Mouse (Mus musculus) embryonic facial prominence, embryonic 15.5 days (tissue): ENCODE data around the gene Tmprss15. TPM values are rescaled to one million over a fixed set of nuclear protein-coding genes. Genes with fewer than 3 reads are reported as not detected.

Source experiments
- polyA plus RNA-seq: library from polyadenylated mRNA; unstranded; fragments of >200 nt; fragmentation: Nextera tagmentation; extraction: Ambion mirVana; gene quantifications from 2 replicates; pipeline ENCODE4 v1.2.1, GENCODE M21; 2015

Tmprss15 gene
- polyA plus RNA-seq, 1 experiment from 2014 or later = not detected

Other genes starting within 250 kb of the Tmprss15 start
- 54.1 and 56.3 TPM in 2 replicates for gene Chodl, start 160.1 kb downstream of the Tmprss15 start, polyA plus RNA-seq